Mouse (Mus musculus): ENCODE measurements at regions not wholly inside any gene's neighbourhood (a gene's known extent, or its start where the extent isn't known, plus 50 kb on each side); places are given as distances from the start of the nearest gene placed in this dataset.

GRCm38 (mm10) chr14:60527951-60528350, 105.8 kb upstream of the Spata13 start:
- TF ChIP-seq CTCF (IDR thresholded peaks at IDR 0.05; ENCODE audit: low read depth) (no peak), EP300 (optimal IDR thresholded peaks at IDR 0.05) (no peak)
